Mouse (Mus musculus) forebrain, postnatal 0 days (tissue): ENCODE results near the gene Aldh1a2. TPM values are rescaled to one million over a fixed set of nuclear protein-coding genes. Genes with fewer than 3 reads are reported as not detected.

Experiments used
- ATAC-seq: fragments of 200-750 bp; cut with Nextera tagmentation; 2 replicates; pipeline ENCODE4 v1.8.0; 2017; ENCODE audit warnings: mild to moderate bottlenecking, moderate library complexity
- DNase-seq: peaks from one replicate; pipeline ENCODE4 v3.0.0-alpha.2; 2015
- H3K27ac ChIP-seq: fragments of 300-500 bp; sonication (generic); 2 replicates; pipeline ENCODE4 v1.5.1; 2014; ENCODE audit warnings: low read depth, mild to moderate bottlenecking, antibody characterized with exemption, low read length, moderate library complexity, mixed read lengths
- H3K27me3 ChIP-seq: fragments of 300-500 bp; sonication (generic); 2 replicates; pipeline ENCODE4 v1.6.1; 2014; ENCODE audit warnings: mild to moderate bottlenecking, low read length, mixed read lengths; ENCODE audit not compliant: insufficient read depth
- H3K36me3 ChIP-seq: fragments of 300-500 bp; sonication (generic); 2 replicates; pipeline ENCODE4 v1.6.1; 2014; ENCODE audit warnings: mild to moderate bottlenecking, moderate library complexity; ENCODE audit not compliant: insufficient read depth
- H3K4me1 ChIP-seq: fragments of 300-500 bp; sonication (generic); 2 replicates; pipeline ENCODE4 v1.6.1; 2014; ENCODE audit warnings: antibody characterized with exemption; ENCODE audit not compliant: insufficient read depth
- H3K4me2 ChIP-seq: fragments of 300-500 bp; sonication (generic); 2 replicates; pipeline ENCODE4 v1.6.1; 2014; ENCODE audit warnings: low read depth, mild to moderate bottlenecking, moderate library complexity
- H3K4me3 ChIP-seq: fragments of 300-500 bp; sonication (generic); 2 replicates; pipeline ENCODE4 v1.5.1; 2014; ENCODE audit warnings: low read depth, low read length, mixed read lengths
- H3K9ac ChIP-seq: fragments of 300-500 bp; sonication (generic); 2 replicates; pipeline ENCODE4 v1.6.1; 2014; ENCODE audit warnings: mild to moderate bottlenecking
- H3K9me3 ChIP-seq: fragments of 300-500 bp; sonication (generic); 2 replicates; pipeline ENCODE4 v1.6.1; 2016; ENCODE audit warnings: low read length
- CTCF ChIP-seq: sonication (generic); IDR thresholded peaks from 2 replicates; pipeline ENCODE4 v1.5.1; 2016; ENCODE audit warnings: antibody characterized with exemption, control low read depth, low read depth
- WGBS: fragments of 180-500 bp; shearing (Covaris S2); extraction: QIAGEN DNeasy Blood & Tissue Kit; methylation state at CpG from one replicate; pipeline ENCODE4 v1.1.7; 2014; 5-methylcytosine and 5-hydroxymethylcytosine counted together
- polyA plus RNA-seq: library from polyadenylated mRNA; unstranded; fragments of >200 nt; fragmentation: Nextera tagmentation; extraction: Ambion mirVana; gene quantifications from 2 replicates; pipeline ENCODE4 v1.2.1, GENCODE M21; 2015
- total RNA-seq: library from RNA; depleted of rRNA; stranded (reverse); fragments of >200 nt; gene quantifications from 2 replicates; pipeline ENCODE4 v1.2.3, GENCODE M21; 2014

Gene Aldh1a2
- total and polyA plus RNA-seq, 2 experiments from 2014 or later, result 22.9 to 26.9 TPM

GRCm38 (mm10) chr9:71188647-71189415, 26.8 kb upstream of the Aldh1a2 start:
- peak; percentile 84 for TF ChIP-seq CTCF

GRCm38 (mm10) chr9:71198826-71199225, 16.8 kb upstream of the Aldh1a2 start:
- DNase-seq, result no peak
- WGBS, result 90% methylated on average over 5 of the region's 5 CpGs
- TF ChIP-seq CTCF, result no peak
- Histone ChIP-seq H3K36me3 (no peaks in the 10 kb centered on the region), H3K27ac (no peak overlapping the region), H3K9ac (no peak overlapping the region), H3K4me1 (no peaks in the 10 kb centered on the region), H3K4me3 (no peak overlapping the region), H3K27me3 (no peaks in the 10 kb centered on the region), H3K4me2 (no peak overlapping the region), H3K9me3 (no peaks in the 10 kb centered on the region)
- no peak for ATAC-seq

More at GRCm38 (mm10) chr9:71188647-71189415, 26.8 kb upstream of the Aldh1a2 start:
- no peak overlapping the region for H3K9ac ChIP-seq
- peak overlapping the region; percentile 18; the same call in 1 of the 2 replicates for H3K4me3 ChIP-seq
- H3K4me1 ChIP-seq, result no peaks in the 10 kb centered on the region
- no peaks in the 10 kb centered on the region for H3K36me3 ChIP-seq
- no peaks in the 10 kb centered on the region for H3K9me3 ChIP-seq
- H3K4me2 ChIP-seq, result peak overlapping the region; percentile 50
- WGBS, result 7% methylated on average over 12 of the region's 12 CpGs
- DNase-seq (peak; percentile 80), ATAC-seq (peak; percentile 92)
- no peak overlapping the region for H3K27ac ChIP-seq
- H3K27me3 ChIP-seq, result no peaks in the 10 kb centered on the region

DNA sequence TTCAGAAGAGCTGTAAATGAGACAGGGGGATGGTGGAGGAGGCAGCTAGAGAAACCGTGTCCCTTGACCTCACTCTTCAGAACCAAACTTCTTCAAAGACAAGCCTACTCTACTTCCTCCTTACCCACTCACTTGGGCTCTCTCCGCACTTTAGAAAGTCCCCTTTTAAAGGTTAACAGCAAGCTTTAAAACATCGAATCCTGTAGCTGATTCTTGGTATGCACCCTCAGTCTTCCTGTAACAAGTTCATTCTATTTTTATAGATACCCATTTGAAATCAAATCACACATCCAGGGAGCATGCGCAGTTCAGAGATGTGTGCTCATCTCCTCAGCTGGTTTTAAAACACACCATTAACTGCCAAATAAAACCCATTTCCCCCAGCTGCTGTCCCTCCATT, 13.3 kb upstream of the Aldh1a2 start:
- WGBS, result 82% methylated on average over 4 of the region's 4 CpGs
- Histone ChIP-seq H3K27ac (no peak overlapping the region), H3K9me3 (no peaks in the 10 kb centered on the region), H3K9ac (no peak overlapping the region), H3K4me2 (no peak overlapping the region), H3K36me3 (no peaks in the 10 kb centered on the region), H3K4me3 (no peak overlapping the region), H3K27me3 (no peaks in the 10 kb centered on the region), H3K4me1 (no peaks in the 10 kb centered on the region)
- TF ChIP-seq CTCF, result no peak
- DNase-seq (no peak), ATAC-seq (no peak)

GRCm38 (mm10) chr9:71209299-71209698, 6.3 kb upstream of the Aldh1a2 start:
- Histone ChIP-seq H3K4me3 (no peak overlapping the region), H3K4me1 (no peaks in the 10 kb centered on the region), H3K27me3 (peaks cover 20% of the 10 kb centered on the region), H3K4me2 (no peak overlapping the region), H3K9me3 (no peaks in the 10 kb centered on the region), H3K9ac (no peak overlapping the region), H3K27ac (no peak overlapping the region), H3K36me3 (no peaks in the 10 kb centered on the region)
- DNase-seq (no peak), ATAC-seq (no peak)
- WGBS, result 63% methylated on average over 3 of the region's 3 CpGs
- no peak for TF ChIP-seq CTCF

GRCm38 (mm10) chr9:71210870-71211269, 4.7 kb upstream of the Aldh1a2 start:
- Histone ChIP-seq H3K4me3 (no peak overlapping the region), H3K27ac (no peak overlapping the region), H3K4me2 (no peak overlapping the region), H3K27me3 (peaks cover 36% of the 10 kb centered on the region), H3K4me1 (no peaks in the 10 kb centered on the region), H3K9ac (no peak overlapping the region), H3K9me3 (no peaks in the 10 kb centered on the region), H3K36me3 (no peaks in the 10 kb centered on the region)
- DNase-seq, result peak; percentile 60
- WGBS, result 7% methylated on average over 2 of the region's 2 CpGs
- no peak for ATAC-seq
- peak; percentile 76 for TF ChIP-seq CTCF

DNA sequence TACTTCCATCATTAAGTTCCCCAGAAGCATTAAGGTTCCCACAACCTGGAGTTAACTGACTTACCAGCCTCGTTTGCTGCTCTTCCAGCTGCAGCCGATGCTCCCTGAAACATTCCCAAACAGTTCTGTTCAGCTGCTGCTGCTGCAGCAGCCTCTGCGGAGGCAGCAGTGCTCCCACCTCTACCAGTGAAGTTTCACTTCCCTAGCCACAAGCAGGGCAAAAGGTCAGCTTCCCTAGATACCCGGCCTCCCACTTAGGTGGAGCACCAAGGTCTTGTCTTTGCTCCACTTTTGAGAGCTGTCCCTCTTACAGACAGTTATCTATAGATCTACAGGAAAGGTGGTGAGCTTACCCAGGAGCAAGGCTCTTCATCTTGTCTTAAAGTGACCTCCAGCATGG, 2.0 kb upstream of the Aldh1a2 start:
- ATAC-seq (no peak), DNase-seq (no peak)
- Histone ChIP-seq H3K4me2 (no peak overlapping the region), H3K27ac (no peak overlapping the region), H3K4me3 (no peak overlapping the region), H3K9ac (no peak overlapping the region), H3K9me3 (no peaks in the 10 kb centered on the region), H3K27me3 (peaks cover 49% of the 10 kb centered on the region), H3K36me3 (no peaks in the 10 kb centered on the region), H3K4me1 (no peaks in the 10 kb centered on the region)
- 43% methylated on average over 4 of the region's 4 CpGs for WGBS
- TF ChIP-seq CTCF, result no peak

DNA sequence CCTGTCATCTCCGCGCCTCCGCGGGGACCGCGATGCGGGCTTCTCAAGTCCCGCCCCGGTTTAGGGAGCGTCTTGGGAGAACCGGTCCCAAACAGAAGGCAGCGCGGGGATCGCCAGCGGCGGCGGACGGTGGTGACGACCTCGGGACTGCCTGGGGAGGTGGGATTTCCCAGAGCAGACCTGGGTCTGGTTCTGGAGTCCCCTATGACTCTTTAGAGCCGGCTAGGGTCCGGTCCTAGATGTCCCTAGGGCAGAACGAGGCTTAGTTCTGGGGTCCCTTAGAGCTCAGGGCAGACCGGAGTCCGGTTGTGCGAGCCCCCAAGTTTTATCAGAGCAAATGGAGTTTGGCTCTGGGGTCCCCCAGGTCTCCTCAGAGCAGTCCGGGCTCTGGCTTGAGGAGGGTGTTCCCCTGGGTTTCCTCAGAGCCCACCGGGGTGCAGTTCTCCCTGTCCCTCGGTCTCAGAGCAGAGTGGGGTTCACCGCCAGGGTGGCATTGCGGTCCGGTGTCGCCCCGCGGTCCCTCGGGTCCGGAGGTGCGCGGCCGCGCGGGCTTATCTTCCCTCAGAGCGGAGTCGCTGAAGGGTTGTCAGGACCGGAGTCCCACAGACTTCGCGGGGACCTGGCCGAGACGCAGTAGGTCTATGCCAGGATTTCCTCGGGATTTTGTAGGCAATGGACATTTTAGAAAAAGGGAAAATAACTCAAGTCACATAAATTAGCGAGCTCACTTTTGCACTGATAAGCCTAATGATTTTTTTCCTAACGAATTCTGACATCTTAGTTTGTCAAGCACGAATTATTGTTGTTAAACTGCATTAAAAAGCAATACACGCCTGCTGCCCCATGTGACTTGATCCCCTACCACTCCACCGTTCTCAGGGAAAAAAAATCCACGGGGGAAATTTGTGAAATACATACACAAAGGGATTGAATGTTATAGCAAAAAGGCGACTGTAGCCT, 727 bp downstream of the Aldh1a2 start:
- peaks cover 56% of the 10 kb centered on the region for H3K27me3 ChIP-seq
- ATAC-seq, result 0 out of 2 replicates have a peak, but pooled peaks have one; percentile 5

More for the DNA sequence above, 727 bp downstream of the Aldh1a2 start:
- peak overlapping the region; percentile 34 for H3K4me3 ChIP-seq
- H3K9me3 ChIP-seq, result no peaks in the 10 kb centered on the region
- WGBS, result under 1% methylated on average over 57 of the region's 57 CpGs
- H3K36me3 ChIP-seq, result no peaks in the 10 kb centered on the region
- H3K27ac ChIP-seq, result no peak overlapping the region
- peak overlapping the region; percentile 51 for H3K4me2 ChIP-seq
- H3K9ac ChIP-seq, result no peak overlapping the region
- DNase-seq, result peak; percentile 78
- TF ChIP-seq CTCF, result no peak
- H3K4me1 ChIP-seq, result no peaks in the 10 kb centered on the region
